Comparison of ENCODE assay signal across 9 mouse cellular contexts in genomic region chr11:101338123-101338760, GRCm38 (mm10). TPM values are rescaled to one million over a fixed set of nuclear protein-coding genes. Genes with fewer than 3 reads are reported as not detected.
A peak's percentile ranks its signal among the peaks of the same experiment; 100 is the strongest.
DNase-seq lines count a peak whose midpoint lies in the region; ATAC-seq and TF ChIP-seq lines count a peak whose summit lies in the region.
"Had no signal": no experiment of that assay in that cellular context is flagged by ENCODE, and none has a peak within 500 bp of the region (broad histone marks: within the 10 kb centered on the region; RNA-seq: fewer than 3 reads in every experiment).

No protein-coding gene starts in this region.

- H3K9ac ChIP-seq in heart, embryonic 14.5 days (ENCODE audit: low read length), result peak overlapping the region; percentile 47; the same call in 1 of the 2 replicates
- no peak overlapping the region for H3K9ac ChIP-seq in intestine, embryonic 14.5 days (ENCODE audit: low read length)
- H3K9ac ChIP-seq in midbrain, embryonic 14.5 days (replicated peaks; ENCODE audit: low read length), result peak overlapping the region; percentile 27; the same call in 1 of the 2 replicates

- WGBS in heart, embryonic 14.5 days, result under 1% methylated on average over 9 of the region's 9 CpGs
- WGBS in embryonic facial prominence, embryonic 10.5 days, result 3% methylated on average over 9 of the region's 9 CpGs
- 2% methylated on average over 9 of the region's 9 CpGs for WGBS in intestine, embryonic 14.5 days
- 1% methylated on average over 9 of the region's 9 CpGs for WGBS in midbrain, embryonic 14.5 days

- DNase-seq in heart, adult 8-10 months (ENCODE audit: low spot score), result no peak
- peak; percentile 85 for DNase-seq in G1E (ENCODE audit: low spot score)
- DNase-seq in embryonic facial prominence, embryonic 10.5 days (ENCODE audit: low spot score), result peak; percentile 75
- DNase-seq in intestine, embryonic 14.5 days (ENCODE audit: low spot score), result peak; percentile 73
- peak; percentile 78 for DNase-seq in midbrain, embryonic 14.5 days
- no peak for DNase-seq in layer of hippocampus, postnatal 36 days
- DNase-seq in testis, postnatal 10 days (ENCODE audit: low spot score), result no peak

- H3K27ac ChIP-seq in heart, embryonic 14.5 days (replicated peaks in 1 of 2; ENCODE audit: control insufficient read depth in 1 of 2, insufficient read depth in 1 of 2, low read depth in 2 of 2, low read length in 2 of 2), result peak overlapping the region; percentile 34 to 49; a peak in 3 of 4 replicates
- peak overlapping the region; percentile 83 for H3K27ac ChIP-seq in embryonic facial prominence, embryonic 10.5 days (replicated peaks)
- H3K27ac ChIP-seq in intestine, embryonic 14.5 days (ENCODE audit: low read depth), result peak overlapping the region; percentile 28
- H3K27ac ChIP-seq in midbrain, embryonic 14.5 days (replicated peaks; ENCODE audit: low read depth, low read length), result peak overlapping the region; percentile 67

- peak overlapping the region; percentile 55 for H3K4me2 ChIP-seq in heart, embryonic 14.5 days (ENCODE audit: low read length)
- peak overlapping the region; percentile 50 for H3K4me2 ChIP-seq in intestine, embryonic 14.5 days (ENCODE audit: low read length)
- H3K4me2 ChIP-seq in midbrain, embryonic 14.5 days (ENCODE audit: low read length), result peak overlapping the region; percentile 57

- ATAC-seq in heart, embryonic 14.5 days (ENCODE audit: insufficient number of reproducible peaks, insufficient read depth, low FRiP score, low read depth), result peak; percentile 72; the same call in 1 of the 2 replicates
- peak; percentile 60; the same call in 1 of the 2 replicates for ATAC-seq in G1E (ENCODE audit: extremely low read depth, insufficient number of reproducible peaks, low FRiP score, poor library complexity, severe bottlenecking)
- ATAC-seq in intestine, embryonic 14.5 days (replicated peaks; ENCODE audit: low FRiP score, low TSS enrichment, low read depth), result peak; percentile 90
- peak; percentile 74; the same call in 1 of the 2 replicates for ATAC-seq in midbrain, embryonic 14.5 days (ENCODE audit: low FRiP score, low TSS enrichment)

- no peaks in the 10 kb centered on the region for H3K9me3 ChIP-seq in heart, embryonic 14.5 days (ENCODE audit: control insufficient read depth, low read length)
- H3K9me3 ChIP-seq in G1E (replicated peaks), result no peaks in the 10 kb centered on the region
- no peaks in the 10 kb centered on the region for H3K9me3 ChIP-seq in embryonic facial prominence, embryonic 10.5 days
- no peaks in the 10 kb centered on the region for H3K9me3 ChIP-seq in intestine, embryonic 14.5 days (ENCODE audit: control insufficient read depth, low read length)
- no peaks in the 10 kb centered on the region for H3K9me3 ChIP-seq in midbrain, embryonic 14.5 days (ENCODE audit: control insufficient read depth, low read length)

- no peaks in the 10 kb centered on the region for H3K36me3 ChIP-seq in heart, embryonic 14.5 days (ENCODE audit: control insufficient read depth, insufficient read depth, low read length)
- H3K36me3 ChIP-seq in G1E (replicated peaks), result no peaks in the 10 kb centered on the region
- H3K36me3 ChIP-seq in embryonic facial prominence, embryonic 10.5 days (replicated peaks), result no peaks in the 10 kb centered on the region
- H3K36me3 ChIP-seq in intestine, embryonic 14.5 days (ENCODE audit: control insufficient read depth, insufficient read depth, low read length), result no peaks in the 10 kb centered on the region
- no peaks in the 10 kb centered on the region for H3K36me3 ChIP-seq in midbrain, embryonic 14.5 days (ENCODE audit: control insufficient read depth, insufficient read depth, low read length)

- H3K4me3 ChIP-seq in heart, embryonic 14.5 days (ENCODE audit: control insufficient read depth in 1 of 2, insufficient read depth in 1 of 2, low read depth in 1 of 2, low read length in 2 of 2), result peak overlapping the region; percentile 21; a peak in 3 of 4 replicates
- H3K4me3 ChIP-seq in G1E (ENCODE audit: low read depth, low read length), result no peak overlapping the region; the same call in 1 of the 2 replicates
- peak overlapping the region; percentile 55 for H3K4me3 ChIP-seq in embryonic facial prominence, embryonic 10.5 days
- 0 out of 2 replicates have a peak overlapping the region, but pooled peaks have one; percentile 3 for H3K4me3 ChIP-seq in intestine, embryonic 14.5 days (ENCODE audit: low read depth, low read length)
- peak overlapping the region; percentile 29 for H3K4me3 ChIP-seq in midbrain, embryonic 14.5 days (replicated peaks; ENCODE audit: low read depth, low read length)

- no peaks in the 10 kb centered on the region for H3K27me3 ChIP-seq in heart, embryonic 14.5 days (ENCODE audit: control insufficient read depth, insufficient read depth, low read length)
- H3K27me3 ChIP-seq in G1E (ENCODE audit: insufficient read depth, low read length), result peaks cover 24% of the 10 kb centered on the region
- H3K27me3 ChIP-seq in embryonic facial prominence, embryonic 10.5 days (replicated peaks; ENCODE audit: low read depth, poor library complexity, severe bottlenecking), result 0 out of 2 replicates have a peak, but pooled peaks cover 3% of the 10 kb centered on the region
- H3K27me3 ChIP-seq in intestine, embryonic 14.5 days (replicated peaks; ENCODE audit: control insufficient read depth, insufficient read depth, low read length), result no peaks in the 10 kb centered on the region
- H3K27me3 ChIP-seq in midbrain, embryonic 14.5 days (ENCODE audit: control insufficient read depth, insufficient read depth, low read length), result no peaks in the 10 kb centered on the region

- peaks cover 7% of the 10 kb centered on the region in 2 experiments; a peak in 3 of 4 replicates for H3K4me1 ChIP-seq in heart, embryonic 14.5 days (ENCODE audit: control insufficient read depth in 2 of 2, insufficient read depth in 2 of 2, low read length in 2 of 2)
- peaks cover 26% of the 10 kb centered on the region for H3K4me1 ChIP-seq in G1E (ENCODE audit: insufficient read depth, low read depth, low read length)
- peaks cover 40% of the 10 kb centered on the region for H3K4me1 ChIP-seq in embryonic facial prominence, embryonic 10.5 days
- peaks cover 27% of the 10 kb centered on the region for H3K4me1 ChIP-seq in intestine, embryonic 14.5 days (replicated peaks; ENCODE audit: control insufficient read depth, insufficient read depth, low read length)
- H3K4me1 ChIP-seq in midbrain, embryonic 14.5 days (ENCODE audit: control insufficient read depth, insufficient read depth, low read length), result peaks cover 13% of the 10 kb centered on the region; the same call in 1 of the 2 replicates

- TF ChIP-seq CTCF in G1E (IDR thresholded peaks at IDR 0.05; ENCODE audit: low read depth, low read length), result no peak

RNA-seq across cellular contexts. Expression of gene Aoc3, which starts 7.8 kb away (rescaled TPM):
- 1.4 and 1.9 TPM in 2 replicates for polyA plus RNA-seq in heart, embryonic 14.5 days (2014; fragmentation: Nextera tagmentation; extraction: Ambion mirVana)
- 1 to 10 TPM; 7.1 to 9.2 (median 8.5) TPM for total RNA-seq in heart, adult 8-10 months (2022)
- 2.5 TPM in 1 of 2 replicates, not detected in the other for total RNA-seq in G1E (2014; fragmentation: Nextera tagmentation)
- 0.16 TPM in 1 of 2 replicates, not detected in the other for total RNA-seq in G1E (2017)
- 0.07 and 0.10 TPM in 2 replicates for polyA plus RNA-seq in G1E (2012)
- polyA plus RNA-seq in embryonic facial prominence, embryonic 10.5 days (2016; fragmentation: Nextera tagmentation; extraction: Ambion mirVana), result 0.04 TPM in 1 of 2 replicates, not detected in the other
- 1.9 and 2.3 TPM in 2 replicates for polyA plus RNA-seq in intestine, embryonic 14.5 days (2014; fragmentation: Nextera tagmentation; extraction: Ambion mirVana)
- 0.04 TPM in 1 of 2 replicates, not detected in the other for polyA plus RNA-seq in midbrain, embryonic 14.5 days (2014; fragmentation: Nextera tagmentation; extraction: Ambion mirVana)
- 1 to 10 TPM in 1 of 2 experiments, under 1 TPM in 1; 0.62 to 1.4 TPM for total RNA-seq in layer of hippocampus, postnatal 36 days (2021)

RNA-seq across cellular contexts. Expression of gene Aoc2, which starts 13.4 kb away (rescaled TPM):
- polyA plus RNA-seq in heart, embryonic 14.5 days (2014; fragmentation: Nextera tagmentation; extraction: Ambion mirVana), result 0.55 and 0.84 TPM in 2 replicates
- total RNA-seq in heart, adult 8-10 months (2022), result 1 to 10 TPM; 1.4 to 1.9 (median 1.7) TPM
- total RNA-seq in G1E (2014; fragmentation: Nextera tagmentation), result 18.1 and 19.5 TPM in 2 replicates
- 4.5 and 4.6 TPM in 2 replicates for total RNA-seq in G1E (2017)
- 10.0 and 10.1 TPM in 2 replicates for polyA plus RNA-seq in G1E (2012)
- polyA plus RNA-seq in embryonic facial prominence, embryonic 10.5 days (2016; fragmentation: Nextera tagmentation; extraction: Ambion mirVana), result 2.6 and 3.4 TPM in 2 replicates
- polyA plus RNA-seq in intestine, embryonic 14.5 days (2014; fragmentation: Nextera tagmentation; extraction: Ambion mirVana), result 1.4 and 1.8 TPM in 2 replicates
- polyA plus RNA-seq in midbrain, embryonic 14.5 days (2014; fragmentation: Nextera tagmentation; extraction: Ambion mirVana), result 1.3 and 1.7 TPM in 2 replicates
- 1 to 10 TPM; 8.4 to 9.7 TPM for total RNA-seq in layer of hippocampus, postnatal 36 days (2021)

RNA-seq across cellular contexts. Expression of gene Psme3, which starts 22.2 kb away (rescaled TPM):
- polyA plus RNA-seq in heart, embryonic 14.5 days (2014; fragmentation: Nextera tagmentation; extraction: Ambion mirVana), result 62.5 and 66.5 TPM in 2 replicates
- 10 to 100 TPM; 66.4 to 85.0 (median 73.6) TPM for total RNA-seq in heart, adult 8-10 months (2022)
- total RNA-seq in G1E (2014; fragmentation: Nextera tagmentation) (300 and 317 TPM in 2 replicates), G1E (2017) (98.7 and 113 TPM in 2 replicates)
- 68.6 and 68.8 TPM in 2 replicates for polyA plus RNA-seq in G1E (2012)
- 189 and 203 TPM in 2 replicates for polyA plus RNA-seq in embryonic facial prominence, embryonic 10.5 days (2016; fragmentation: Nextera tagmentation; extraction: Ambion mirVana)
- polyA plus RNA-seq in intestine, embryonic 14.5 days (2014; fragmentation: Nextera tagmentation; extraction: Ambion mirVana), result 112 and 118 TPM in 2 replicates
- 101 and 103 TPM in 2 replicates for polyA plus RNA-seq in midbrain, embryonic 14.5 days (2014; fragmentation: Nextera tagmentation; extraction: Ambion mirVana)
- 100 to 1,000 TPM; 121 to 122 TPM for total RNA-seq in layer of hippocampus, postnatal 36 days (2021)

RNA-seq across cellular contexts. Expression of gene G6pc, which starts 29.1 kb away (rescaled TPM):
- not detected in 2 replicates for polyA plus RNA-seq in heart, embryonic 14.5 days (2014; fragmentation: Nextera tagmentation; extraction: Ambion mirVana)
- not detected for total RNA-seq in heart, adult 8-10 months (2022)
- not detected in 2 replicates for total RNA-seq in G1E (2014; fragmentation: Nextera tagmentation)
- 0.05 TPM in 1 of 2 replicates, not detected in the other for total RNA-seq in G1E (2017)
- not detected in 2 replicates for polyA plus RNA-seq in G1E (2012)
- polyA plus RNA-seq in embryonic facial prominence, embryonic 10.5 days (2016; fragmentation: Nextera tagmentation; extraction: Ambion mirVana), result not detected in 2 replicates
- polyA plus RNA-seq in intestine, embryonic 14.5 days (2014; fragmentation: Nextera tagmentation; extraction: Ambion mirVana), result not detected in 2 replicates
- not detected in 2 replicates for polyA plus RNA-seq in midbrain, embryonic 14.5 days (2014; fragmentation: Nextera tagmentation; extraction: Ambion mirVana)
- total RNA-seq in layer of hippocampus, postnatal 36 days (2021), result not detected
- polyA plus RNA-seq: frontal cortex, adult 2 months had no signal

RNA-seq across cellular contexts. Expression of gene Becn1, which starts 36.2 kb away (rescaled TPM):
- polyA plus RNA-seq in heart, embryonic 14.5 days (2014; fragmentation: Nextera tagmentation; extraction: Ambion mirVana), result 134 and 149 TPM in 2 replicates
- 100 to 1,000 TPM in 2 of 4 experiments, 10 to 100 TPM in 2; 78.6 to 116 (median 100) TPM for total RNA-seq in heart, adult 8-10 months (2022)
- 42.5 and 46.3 TPM in 2 replicates for total RNA-seq in G1E (2014; fragmentation: Nextera tagmentation)
- 142 and 148 TPM in 2 replicates for total RNA-seq in G1E (2017)
- polyA plus RNA-seq in G1E (2012), result 97.7 and 109 TPM in 2 replicates
- 141 and 154 TPM in 2 replicates for polyA plus RNA-seq in embryonic facial prominence, embryonic 10.5 days (2016; fragmentation: Nextera tagmentation; extraction: Ambion mirVana)
- 141 and 155 TPM in 2 replicates for polyA plus RNA-seq in intestine, embryonic 14.5 days (2014; fragmentation: Nextera tagmentation; extraction: Ambion mirVana)
- 148 and 193 TPM in 2 replicates for polyA plus RNA-seq in midbrain, embryonic 14.5 days (2014; fragmentation: Nextera tagmentation; extraction: Ambion mirVana)
- total RNA-seq in layer of hippocampus, postnatal 36 days (2021), result 100 to 1,000 TPM; 217 to 238 TPM

Comparison
In these comparisons a context has a peak if more than half of its experiments do, and no peak if none do; other contexts are left out.
1. H3K27ac ChIP-seq: peak in every context shown above with its lines; median percentile 83 in embryonic facial prominence, embryonic 10.5 days; 67 in midbrain, embryonic 14.5 days; 42 in heart, embryonic 14.5 days; 28 in intestine, embryonic 14.5 days.
2. DNase-seq: peak in G1E (single experiment), embryonic facial prominence, embryonic 10.5 days (single experiment), intestine, embryonic 14.5 days (single experiment) and midbrain, embryonic 14.5 days (single experiment); none in heart, adult 8-10 months (single experiment), layer of hippocampus, postnatal 36 days (0 of 2) and testis, postnatal 10 days (single experiment).
3. Peak in every context shown above with its lines, with median percentiles within 50 percentile points of each other: ATAC-seq and H3K4me2 ChIP-seq.